Mouse (Mus musculus): ENCODE data around the gene Cobl. TPM values are rescaled to one million over a fixed set of nuclear protein-coding genes. Genes with fewer than 3 reads are reported as not detected.

The Cobl gene
- total RNA-seq, 1 experiment, result 36.5 TPM

GRCm38 (mm10) chr11:12467217-12467616, 2.5 kb upstream of the Cobl start:
- H3K27ac ChIP-seq (ENCODE audit: insufficient read depth, low read depth, low read length, poor library complexity, severe bottlenecking), result peak overlapping the region; percentile 87; the same call in 1 of the 2 replicates
- peaks cover 21 to 38% of the 10 kb centered on the region in 2 experiments for H3K4me1 ChIP-seq (ENCODE audit: control insufficient read depth in 2 of 2, insufficient read depth in 2 of 2, low read length in 2 of 2, poor library complexity in 1 of 2)
- TF ChIP-seq CHD2 (IDR thresholded peaks at IDR 0.05; ENCODE audit: low read depth, low read length), result peak; percentile 48; the same call in 1 of the 2 replicates
- TF ChIP-seq HCFC1 (IDR thresholded peaks at IDR 0.05; ENCODE audit: borderline replicate concordance, insufficient read depth, low read length), result no peak
- in situ Hi-C loops (cut with MboI; ENCODE audit: low sequenced_read_pairs in 2 of 2, unreplicated experiment in 2 of 2), result no loop called here
- no peaks in the 10 kb centered on the region for H3K9me3 ChIP-seq (ENCODE audit: control insufficient read depth, insufficient read depth, low read depth, low read length)
- peak; percentile 66 for DNase-seq (ENCODE audit: low read depth, low spot score)
- no peaks in the 10 kb centered on the region for H3K36me3 ChIP-seq (ENCODE audit: control insufficient read depth, insufficient read depth, low read length, poor library complexity, severe bottlenecking)
- H3K9ac ChIP-seq (ENCODE audit: insufficient read depth, low read depth, low read length, poor library complexity, severe bottlenecking), result no peak overlapping the region
- H3K4me3 ChIP-seq (ENCODE audit: insufficient read depth in 1 of 2, low read depth in 1 of 2, low read length in 2 of 2, poor library complexity in 1 of 2, severe bottlenecking in 1 of 2), result no peak overlapping the region

- Histone ChIP-seq H3K4me3 (ENCODE audit: insufficient read depth in 1 of 2, low read depth in 1 of 2, low read length in 2 of 2, poor library complexity in 1 of 2, severe bottlenecking in 1 of 2) (no peak overlapping the region), H3K9ac (ENCODE audit: insufficient read depth, low read depth, low read length, poor library complexity, severe bottlenecking) (peak overlapping the region; percentile 40; the same call in 1 of the 2 replicates)
These were observed 1.8 kb upstream of the Cobl start for GRCm38 (mm10) chr11:12466606-12467005.

GRCm38 (mm10) chr11:12465229-12465628, 469 bp upstream of the Cobl start:
- H3K36me3 ChIP-seq (ENCODE audit: control insufficient read depth, insufficient read depth, low read length, poor library complexity, severe bottlenecking), result no peaks in the 10 kb centered on the region
- H3K27ac ChIP-seq (ENCODE audit: insufficient read depth, low read depth, low read length, poor library complexity, severe bottlenecking), result peak overlapping the region; percentile 93

More at GRCm38 (mm10) chr11:12466606-12467005, 1.8 kb upstream of the Cobl start:
- in situ Hi-C loops (cut with MboI; ENCODE audit: low sequenced_read_pairs in 2 of 2, unreplicated experiment in 2 of 2), result no loop called here
- Histone ChIP-seq H3K4me1 (ENCODE audit: control insufficient read depth in 2 of 2, insufficient read depth in 2 of 2, low read length in 2 of 2, poor library complexity in 1 of 2) (peaks cover 21 to 41% of the 10 kb centered on the region in 2 experiments), H3K27ac (ENCODE audit: insufficient read depth, low read depth, low read length, poor library complexity, severe bottlenecking) (peak overlapping the region; percentile 87), H3K9me3 (ENCODE audit: control insufficient read depth, insufficient read depth, low read depth, low read length) (no peaks in the 10 kb centered on the region), H3K36me3 (ENCODE audit: control insufficient read depth, insufficient read depth, low read length, poor library complexity, severe bottlenecking) (no peaks in the 10 kb centered on the region)
- DNase-seq (ENCODE audit: low read depth, low spot score), result no peak
- TF ChIP-seq ZC3H11A (IDR thresholded peaks at IDR 0.05; ENCODE audit: borderline replicate concordance, low read depth, low read length) (no peak), ZNF384 (IDR thresholded peaks at IDR 0.05; ENCODE audit: low read depth, low read length) (no peak), MAFK (IDR thresholded peaks at IDR 0.05; ENCODE audit: insufficient read depth, low read depth, low read length) (no peak), CHD2 (IDR thresholded peaks at IDR 0.05; ENCODE audit: low read depth, low read length) (no peak), HCFC1 (IDR thresholded peaks at IDR 0.05; ENCODE audit: borderline replicate concordance, insufficient read depth, low read length) (no peak)

GRCm38 (mm10) chr11:12463615-12464170, 1.1 kb downstream of the Cobl start:
- Histone ChIP-seq H3K27ac (ENCODE audit: insufficient read depth, low read depth, low read length, poor library complexity, severe bottlenecking) (peak overlapping the region; percentile 93; the same call in 1 of the 2 replicates), H3K9me3 (ENCODE audit: control insufficient read depth, insufficient read depth, low read depth, low read length) (no peaks in the 10 kb centered on the region), H3K9ac (ENCODE audit: insufficient read depth, low read depth, low read length, poor library complexity, severe bottlenecking) (peak overlapping the region; percentile 90), H3K36me3 (ENCODE audit: control insufficient read depth, insufficient read depth, low read length, poor library complexity, severe bottlenecking) (peaks cover 4% of the 10 kb centered on the region; the same call in 1 of the 2 replicates), H3K4me1 (ENCODE audit: control insufficient read depth in 2 of 2, insufficient read depth in 2 of 2, low read length in 2 of 2, poor library complexity in 1 of 2) (peaks cover 24 to 25% of the 10 kb centered on the region in 2 experiments), H3K4me3 (ENCODE audit: insufficient read depth in 1 of 2, low read depth in 1 of 2, low read length in 2 of 2, poor library complexity in 1 of 2, severe bottlenecking in 1 of 2) (peak overlapping the region; percentile 90 to 93)
- in situ Hi-C loops (cut with MboI; ENCODE audit: low sequenced_read_pairs in 2 of 2, unreplicated experiment in 2 of 2), result no loop called here
- no peak for TF ChIP-seq ZNF384 (IDR thresholded peaks at IDR 0.05; ENCODE audit: low read depth, low read length)
- no peak for TF ChIP-seq CHD2 (IDR thresholded peaks at IDR 0.05; ENCODE audit: low read depth, low read length)
- TF ChIP-seq HCFC1 (IDR thresholded peaks at IDR 0.05; ENCODE audit: borderline replicate concordance, insufficient read depth, low read length), result no peak
- no peak for TF ChIP-seq ZC3H11A (IDR thresholded peaks at IDR 0.05; ENCODE audit: borderline replicate concordance, low read depth, low read length)
- no peak for TF ChIP-seq MAFK (IDR thresholded peaks at IDR 0.05; ENCODE audit: insufficient read depth, low read depth, low read length)
- DNase-seq (ENCODE audit: low read depth, low spot score), result no peak

More at GRCm38 (mm10) chr11:12465229-12465628, 469 bp upstream of the Cobl start:
- TF ChIP-seq CHD2 (IDR thresholded peaks at IDR 0.05; ENCODE audit: low read depth, low read length) (no peak), ZC3H11A (IDR thresholded peaks at IDR 0.05; ENCODE audit: borderline replicate concordance, low read depth, low read length) (no peak), ZNF384 (IDR thresholded peaks at IDR 0.05; ENCODE audit: low read depth, low read length) (no peak), HCFC1 (IDR thresholded peaks at IDR 0.05; ENCODE audit: borderline replicate concordance, insufficient read depth, low read length) (no peak), MAFK (IDR thresholded peaks at IDR 0.05; ENCODE audit: insufficient read depth, low read depth, low read length) (no peak)
- no peak for DNase-seq (ENCODE audit: low read depth, low spot score)
- peak overlapping the region; percentile 57 to 90 for H3K4me3 ChIP-seq (ENCODE audit: insufficient read depth in 1 of 2, low read depth in 1 of 2, low read length in 2 of 2, poor library complexity in 1 of 2, severe bottlenecking in 1 of 2)
- H3K9me3 ChIP-seq (ENCODE audit: control insufficient read depth, insufficient read depth, low read depth, low read length), result no peaks in the 10 kb centered on the region
- peak overlapping the region; percentile 90 for H3K9ac ChIP-seq (ENCODE audit: insufficient read depth, low read depth, low read length, poor library complexity, severe bottlenecking)
- peaks cover 19 to 33% of the 10 kb centered on the region in 2 experiments for H3K4me1 ChIP-seq (ENCODE audit: control insufficient read depth in 2 of 2, insufficient read depth in 2 of 2, low read length in 2 of 2, poor library complexity in 1 of 2)
- in situ Hi-C loops (cut with MboI; ENCODE audit: low sequenced_read_pairs in 2 of 2, unreplicated experiment in 2 of 2), result no loop called here
